Mouse (Mus musculus): ENCODE results near the gene Fto.

DNA sequence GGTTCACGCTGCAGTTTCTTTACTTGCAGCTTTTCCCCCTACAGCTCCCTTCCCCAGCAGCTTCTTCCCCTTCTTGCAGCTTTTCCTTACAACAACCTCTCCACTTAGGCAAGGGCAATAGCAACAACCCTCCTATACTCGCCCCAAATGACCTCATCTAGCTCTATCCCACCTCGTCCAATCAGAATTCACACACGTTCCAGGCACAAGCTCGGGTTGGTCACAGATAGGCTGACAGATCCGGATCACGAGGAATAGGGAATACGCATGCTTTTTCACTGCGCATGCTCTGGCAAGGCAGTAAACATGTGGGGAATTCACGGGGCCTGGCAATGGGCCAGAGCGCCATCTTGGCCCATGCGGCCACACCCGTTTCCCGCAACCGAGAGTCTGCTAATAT is 122.7 kb downstream of the Fto start:
- TF ChIP-seq CTCF (conservative IDR thresholded peaks at IDR 0.05; ENCODE audit: low read length) = no peak
- no peak for TF ChIP-seq POU5F1 (IDR thresholded peaks at IDR 0.05; ENCODE audit: borderline replicate concordance, low read length)
- no peak for TF ChIP-seq NANOG (IDR thresholded peaks at IDR 0.05; ENCODE audit: borderline replicate concordance, low read length)
